Mouse (Mus musculus) cerebellum, adult 8-10 months (tissue): ENCODE measurements around the gene Cd36.

Experiments
- DNase-seq: peaks from one replicate; pipeline ENCODE4 v3.0.0; 2022

Gene Cd36

GRCm38 (mm10) chr5:17766006-17766677, 122.5 kb downstream of the Cd36 start:
- DNase-seq: no peak

GRCm38 (mm10) chr5:17753471-17754005, 135.1 kb downstream of the Cd36 start:
- no peak for DNase-seq

- DNase-seq: no peak
These were observed 140.3 kb downstream of the Cd36 start for GRCm38 (mm10) chr5:17748293-17748692.

DNA sequence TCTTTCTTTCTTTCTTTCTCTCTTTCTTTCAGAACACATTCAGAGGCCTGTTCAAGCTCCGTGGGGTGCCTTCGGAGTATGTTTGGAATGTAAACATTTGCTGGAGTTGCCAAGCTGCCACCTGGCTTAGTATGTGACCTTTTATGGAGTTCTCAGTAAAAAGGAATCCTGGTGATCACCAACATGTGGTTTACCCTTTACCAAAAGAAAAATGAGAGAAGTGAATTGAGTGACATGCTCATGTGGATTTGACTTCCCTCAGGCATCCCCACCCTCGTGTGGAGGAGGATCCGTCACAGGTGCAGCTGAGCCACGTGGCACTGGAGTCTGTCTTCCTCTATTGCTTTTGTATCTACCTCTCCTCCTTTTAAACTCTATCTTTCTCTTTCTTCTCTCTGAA, 141.5 kb downstream of the Cd36 start:
- no peak for DNase-seq

DNA sequence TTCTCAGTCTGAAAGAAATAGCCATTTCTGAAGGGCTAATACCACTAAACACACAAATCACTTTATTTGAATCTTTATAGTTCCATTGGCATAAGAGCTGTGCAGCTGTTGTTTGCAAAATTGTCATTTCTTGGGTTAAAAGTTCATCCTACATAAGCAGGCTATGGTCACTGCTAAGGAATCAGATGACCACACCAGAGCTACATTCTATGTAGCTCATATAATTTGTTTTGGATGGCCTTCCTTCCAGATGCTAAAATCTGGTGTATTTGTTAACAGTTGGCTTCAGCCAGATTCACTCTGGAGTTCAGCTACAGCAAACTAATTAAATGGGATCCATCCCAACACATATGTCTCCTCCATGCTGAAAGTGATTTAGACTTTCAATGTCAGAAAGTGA, 142.1 kb downstream of the Cd36 start:
- no peak for DNase-seq

- no peak for DNase-seq
These were observed 148.8 kb downstream of the Cd36 start for GRCm38 (mm10) chr5:17739805-17740204.
